Mouse (Mus musculus) inflammation-experienced regulatory T-cells (primary cell): ENCODE measurements around the gene Nab2. TPM values are rescaled to one million over a fixed set of nuclear protein-coding genes. Genes with fewer than 3 reads are reported as not detected.

Experiments
- polyA plus RNA-seq, 2 experiments: library from polyadenylated mRNA; unstranded; fragments of 100-300 nt; shearing (Covaris generic); gene quantifications; one replicate each; pipeline ENCODE4 v1.2.1; 2017

Nab2 gene
- polyA plus RNA-seq = 10 to 100 TPM; 64.6 to 67.1 TPM

GRCm38 (mm10) chr10:127668093-127669050 lies at the start of gene Nab2:
TSS of gene Nab2 (minus strand) at chr10:127668568.

GRCm38 (mm10) chr10:127704766-127705220 lies 36.4 kb upstream of the Nab2 start, which contains the start of gene Myo1a:
TSS of gene Myo1a (plus strand) at chr10:127705170.

GRCm38 (mm10) chr10:127666501-127667268 lies 1.7 kb downstream of the Nab2 start, which contains the start of gene Nemp1:
TSS of gene Nemp1 (plus strand) at chr10:127666901.

GRCm38 (mm10) chr10:127642772-127643552 lies 25.4 kb downstream of the Nab2 start, which contains the start of gene Stat6:
TSS of gene Stat6 (plus strand) at chr10:127642986.

DNA sequence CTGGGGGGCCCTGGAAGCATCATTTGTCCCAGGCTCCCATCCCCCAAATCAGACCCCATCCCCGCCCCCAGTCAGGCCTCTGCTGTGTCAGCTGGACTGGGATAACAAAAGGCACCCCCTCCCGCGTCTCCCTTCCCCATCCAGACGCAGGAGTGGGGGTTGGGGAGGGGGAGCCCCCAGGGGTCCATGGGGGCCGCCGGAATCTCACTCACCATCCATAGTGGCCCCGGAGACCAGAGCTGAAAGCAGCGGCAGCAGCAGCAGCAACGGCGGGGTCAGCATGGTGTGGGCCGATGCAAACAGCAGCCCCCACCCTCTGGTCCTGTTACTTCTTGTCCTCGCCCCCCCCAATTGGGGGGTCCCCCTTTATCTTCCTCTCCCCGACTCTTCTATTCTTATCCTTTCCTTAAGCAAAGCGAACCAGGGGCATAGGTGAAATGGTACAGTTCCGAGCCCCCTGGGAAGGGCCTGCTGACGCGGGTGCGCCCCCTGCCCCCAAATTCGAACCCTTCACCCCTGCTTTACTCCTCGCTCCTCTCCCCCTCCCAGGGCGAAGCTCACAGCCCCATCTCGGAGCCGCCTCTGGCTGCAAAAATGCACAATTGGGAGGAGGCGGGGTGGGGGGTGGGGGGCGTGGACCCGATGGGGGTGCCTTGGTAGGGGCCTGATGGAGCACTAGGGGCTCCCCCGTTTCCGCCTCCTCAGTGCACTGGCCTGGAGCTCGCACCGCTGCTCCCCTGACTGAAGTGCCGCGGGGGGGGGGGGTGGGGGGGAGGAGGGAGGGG lies 47.8 kb downstream of the Nab2 start, which contains the start of gene Lrp1:
Gene Lrp1 (minus strand): TSS at position 743 of the 785 bp plus-strand sequence.

Other genes starting within 250 kb of the Nab2 start
- under 1 TPM in 1 of 2 experiments, not detected in 1; 0.58 TPM for gene Stac3, start 166.9 kb downstream of the Nab2 start, polyA plus RNA-seq
- gene Ndufa4l2, start 153.6 kb downstream of the Nab2 start, polyA plus RNA-seq = not detected
- 10 to 100 TPM; 78.5 to 85.9 TPM for gene Shmt2, start 146.1 kb downstream of the Nab2 start, polyA plus RNA-seq
- gene Nxph4, start 134.0 kb downstream of the Nab2 start, polyA plus RNA-seq = under 1 TPM in 1 of 2 experiments, not detected in 1; 0.17 TPM
- gene Lrp1, start 47.4 kb downstream of the Nab2 start, polyA plus RNA-seq = 1 to 10 TPM in 1 of 2 experiments, under 1 TPM in 1; 0.36 to 2.3 TPM
- 100 to 1,000 TPM; 207 to 235 TPM for gene Stat6, start 25.6 kb downstream of the Nab2 start, polyA plus RNA-seq
- gene Nemp1, start 1.7 kb downstream of the Nab2 start, polyA plus RNA-seq = 1 to 10 TPM; 7.2 to 9.8 TPM
- gene Myo1a, start 36.6 kb upstream of the Nab2 start, polyA plus RNA-seq = under 1 TPM; 0.23 to 0.54 TPM
- gene Tac2, start 55.9 kb upstream of the Nab2 start, polyA plus RNA-seq = 1 to 10 TPM in 1 of 2 experiments, under 1 TPM in 1; 0.48 to 2.2 TPM
- gene Zbtb39, start 71.0 kb upstream of the Nab2 start, polyA plus RNA-seq = under 1 TPM; 0.64 to 0.82 TPM
- under 1 TPM in 1 of 2 experiments, not detected in 1; 0.11 TPM for gene Gpr182, start 83.2 kb upstream of the Nab2 start, polyA plus RNA-seq
- gene Rdh1, start 91.2 kb upstream of the Nab2 start, polyA plus RNA-seq = under 1 TPM; 0.18 to 0.34 TPM
- 1 to 10 TPM in 1 of 2 experiments, not detected in 1; 1.1 TPM for gene Rdh16f1, start 91.2 kb upstream of the Nab2 start, polyA plus RNA-seq
- gene Rdh9, start 107.8 kb upstream of the Nab2 start, polyA plus RNA-seq = 1 to 10 TPM in 1 of 2 experiments, under 1 TPM in 1; 0.13 to 2.6 TPM
- under 1 TPM; 0.23 to 0.53 TPM for gene Rdh16, start 132.6 kb upstream of the Nab2 start, polyA plus RNA-seq
- under 1 TPM in 1 of 2 experiments, not detected in 1; 0.22 TPM for gene Rdh19, start 181.4 kb upstream of the Nab2 start, polyA plus RNA-seq
- gene Rdh16f2, start 197.9 kb upstream of the Nab2 start, polyA plus RNA-seq = not detected
- 1 to 10 TPM in 1 of 2 experiments, not detected in 1; 1.1 TPM for gene Rdh7, start 220.2 kb upstream of the Nab2 start, polyA plus RNA-seq
- under 1 TPM in 1 of 2 experiments, not detected in 1; 0.59 TPM for gene Sdr9c7, start 229.9 kb upstream of the Nab2 start, polyA plus RNA-seq